Mouse (Mus musculus): ENCODE measurements around the gene Nubp1.

- TF ChIP-seq GATA1 (IDR thresholded peaks at IDR 0.05; ENCODE audit: low read depth, low read length) (no peak), TCF12 (IDR thresholded peaks at IDR 0.05; ENCODE audit: low read depth, low read length) (no peak), POLR2A (IDR thresholded peaks at IDR 0.05; ENCODE audit: control insufficient read depth in 1 of 2, insufficient read depth in 1 of 2, low read depth in 1 of 2, low read length in 2 of 2, poor library complexity in 1 of 2) (no peak), CTCF (IDR thresholded peaks at IDR 0.05 in 2 of 3, conservative IDR thresholded peaks at IDR 0.05 in 1 of 3; ENCODE audit: control insufficient read depth in 1 of 3, insufficient read depth in 1 of 3, low read depth in 2 of 3, low read length in 3 of 3, poor library complexity in 1 of 3, severe bottlenecking in 1 of 3) (no peak), ZNF384 (IDR thresholded peaks at IDR 0.05; ENCODE audit: low read depth, low read length) (no peak), NRF1 (IDR thresholded peaks at IDR 0.05; ENCODE audit: insufficient read depth, low read depth, low read length, poor library complexity, severe bottlenecking) (no peak), MYC (IDR thresholded peaks at IDR 0.05; ENCODE audit: low read depth, low read length) (no peak)
These were observed 42.3 kb downstream of the Nubp1 start for GRCm38 (mm10) chr16:10453872-10454582.

All from MEL (cell line).